Mouse (Mus musculus) thymus, postnatal 36 days (tissue): ENCODE results near the gene Fgfr1op2.
A peak's percentile ranks its signal among the peaks of the same experiment; 100 is the strongest.

Experiments used
- DNase-seq, 2 experiments: peaks; one replicate each; pipeline ENCODE4 v3.0.0; 2022; ENCODE audit warnings: mixed read lengths in 2 of 2

Fgfr1op2 gene

DNA sequence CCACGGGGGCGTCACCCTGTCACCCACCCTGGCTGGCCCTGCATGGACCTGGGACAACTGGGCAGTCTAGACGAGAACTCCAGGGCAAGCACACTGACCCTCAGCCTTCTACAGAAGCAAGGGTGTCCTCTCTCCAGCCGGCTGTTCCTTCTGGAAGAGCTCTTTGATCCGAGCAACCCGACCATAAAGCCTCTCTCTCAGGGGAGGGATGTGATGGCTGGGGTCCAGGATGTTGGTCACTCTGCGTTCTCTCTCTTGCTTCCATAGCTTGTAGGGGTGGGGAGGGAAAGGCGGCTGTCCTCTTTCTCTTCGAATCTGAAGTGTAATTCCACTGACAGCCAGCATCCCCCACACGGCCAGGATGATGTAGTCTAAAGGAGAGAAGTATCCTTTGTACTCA is 26.6 kb downstream of the Fgfr1op2 start:
- DNase-seq, result no peak

DNA sequence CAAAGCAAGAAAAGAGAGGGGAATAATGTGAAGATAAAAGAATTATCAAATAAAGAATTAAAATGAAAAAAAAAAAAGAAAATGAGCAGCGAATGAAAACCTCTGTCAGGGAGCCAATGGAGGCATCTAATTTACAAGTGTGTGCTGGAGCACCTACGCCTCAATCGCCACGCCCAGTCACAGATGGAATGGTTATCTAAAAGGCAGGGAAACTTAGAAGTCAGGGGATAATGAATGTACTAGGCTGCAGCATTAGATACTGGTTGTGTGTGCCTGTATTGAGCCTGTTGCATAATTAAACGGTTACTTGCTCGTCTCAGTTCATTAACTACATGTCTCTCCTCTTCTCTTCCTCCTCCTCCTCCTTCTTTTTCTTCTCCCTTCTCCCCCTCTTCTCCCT is 34.4 kb downstream of the Fgfr1op2 start:
- no peak for DNase-seq

DNA sequence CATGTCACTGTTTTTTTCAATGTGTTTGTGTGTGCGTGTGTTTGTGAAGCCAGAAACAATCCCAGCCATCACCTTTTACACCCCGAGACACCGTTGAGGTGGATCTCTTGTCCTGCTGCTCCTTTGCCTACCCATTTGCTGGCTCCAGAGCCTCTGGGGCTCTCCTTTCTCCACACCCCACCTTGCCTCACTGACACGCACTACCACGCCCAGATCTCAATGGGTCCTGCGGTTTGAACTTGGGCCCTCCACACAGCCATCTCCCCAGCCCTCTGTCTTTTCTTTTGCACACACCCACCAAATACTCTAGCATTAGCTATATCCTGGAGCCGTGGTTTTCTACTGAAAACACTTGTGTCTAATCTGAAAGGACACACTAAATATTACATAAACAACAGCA is 34.9 kb downstream of the Fgfr1op2 start:
- DNase-seq, result no peak

DNA sequence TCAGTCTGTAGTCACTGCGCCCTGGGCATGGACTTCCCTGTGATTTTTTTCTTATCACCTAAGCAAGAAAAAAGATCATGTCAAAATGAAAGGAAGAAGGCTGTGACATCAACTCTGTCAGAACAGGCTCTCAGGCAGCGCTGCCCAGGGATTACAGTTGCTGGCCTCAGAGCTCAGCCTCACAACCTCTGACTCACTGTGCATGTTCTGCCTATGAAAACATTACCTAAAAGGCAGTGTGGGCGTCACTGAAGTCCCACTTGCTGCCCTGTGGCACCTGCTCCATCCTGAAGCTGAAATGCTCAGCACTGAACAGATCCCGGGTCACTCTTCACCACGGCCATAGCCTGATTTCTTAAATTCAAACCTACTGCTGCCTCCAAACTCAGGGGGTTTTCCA is 35.7 kb downstream of the Fgfr1op2 start:
- no peak for DNase-seq

DNA sequence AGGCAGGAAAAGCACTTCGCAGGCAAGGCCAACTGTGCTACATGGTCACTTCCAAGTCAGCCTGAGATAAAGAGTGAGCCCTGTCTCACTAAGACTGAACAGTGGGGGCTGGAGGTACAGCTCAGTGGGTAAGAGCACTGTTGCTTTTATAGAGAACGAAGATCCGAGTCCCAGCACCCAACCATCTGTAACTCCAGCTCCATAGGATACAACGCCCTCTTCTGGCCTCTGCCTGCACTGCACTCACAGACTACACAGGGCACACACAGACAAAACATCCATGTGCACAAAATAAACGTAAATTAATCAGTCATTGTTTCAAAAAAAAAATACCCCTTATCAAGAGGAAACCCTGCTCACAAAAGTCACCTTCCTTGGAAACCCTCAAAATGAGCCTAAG is 36.9 kb downstream of the Fgfr1op2 start:
- DNase-seq, result no peak

DNA sequence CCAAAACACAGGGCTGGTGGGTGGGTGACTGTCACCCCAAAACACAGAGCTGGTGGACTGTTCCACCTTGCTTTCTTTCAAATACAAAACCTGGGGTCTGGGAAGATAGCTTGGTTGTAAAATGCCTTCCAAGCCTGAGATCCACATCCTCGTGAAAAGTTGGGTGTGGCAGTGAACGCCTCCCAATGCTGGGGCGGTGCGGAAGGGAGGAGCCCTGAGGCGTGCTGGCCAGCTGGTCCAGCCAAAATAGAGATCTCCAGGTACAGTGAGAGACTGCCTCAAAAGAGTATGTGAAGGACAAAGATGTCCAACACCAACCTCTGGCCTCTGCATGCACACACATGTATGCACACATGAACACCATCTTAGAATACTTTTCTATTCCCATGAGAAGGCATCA is 37.5 kb downstream of the Fgfr1op2 start:
- DNase-seq, result no peak

DNA sequence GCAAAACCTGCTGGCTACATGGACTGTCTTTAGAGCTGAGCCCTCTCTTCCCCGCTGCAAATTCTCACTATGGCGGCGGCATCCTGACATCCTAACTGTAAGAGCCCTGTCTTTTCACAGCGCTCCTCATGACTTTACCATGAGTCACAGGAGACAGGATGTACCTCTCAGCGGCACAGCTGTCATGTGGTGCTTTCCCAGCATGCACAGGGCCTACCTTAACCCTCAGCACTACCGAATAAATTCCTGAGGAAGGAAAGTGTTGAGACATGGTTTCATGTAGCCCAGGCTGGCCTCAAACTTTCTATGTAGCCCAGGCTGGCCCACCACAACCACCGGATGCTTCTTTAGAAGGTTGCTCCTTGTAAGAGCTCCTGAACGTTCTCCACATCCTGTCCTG is 38.9 kb downstream of the Fgfr1op2 start:
- no peak for DNase-seq

DNA sequence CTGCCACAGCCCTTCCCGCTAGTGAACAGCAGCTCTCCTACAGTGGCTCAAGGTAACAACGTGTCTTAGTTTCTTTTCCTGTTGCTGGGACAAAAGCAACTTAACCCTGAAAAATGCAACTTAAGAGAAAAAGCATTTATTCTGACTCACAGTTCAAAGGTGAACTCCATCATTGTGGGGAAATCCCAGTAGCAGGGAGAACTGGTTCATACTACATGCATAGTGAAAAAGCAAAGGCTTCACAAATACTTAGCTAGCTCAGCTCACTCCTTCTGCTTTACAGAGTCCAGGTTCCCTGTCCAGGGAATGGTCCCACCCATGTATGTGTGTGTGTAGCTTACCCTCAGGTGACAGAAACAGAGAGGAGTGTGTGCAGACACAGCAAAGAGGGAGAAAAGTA is 39.7 kb downstream of the Fgfr1op2 start:
- no peak for DNase-seq

DNA sequence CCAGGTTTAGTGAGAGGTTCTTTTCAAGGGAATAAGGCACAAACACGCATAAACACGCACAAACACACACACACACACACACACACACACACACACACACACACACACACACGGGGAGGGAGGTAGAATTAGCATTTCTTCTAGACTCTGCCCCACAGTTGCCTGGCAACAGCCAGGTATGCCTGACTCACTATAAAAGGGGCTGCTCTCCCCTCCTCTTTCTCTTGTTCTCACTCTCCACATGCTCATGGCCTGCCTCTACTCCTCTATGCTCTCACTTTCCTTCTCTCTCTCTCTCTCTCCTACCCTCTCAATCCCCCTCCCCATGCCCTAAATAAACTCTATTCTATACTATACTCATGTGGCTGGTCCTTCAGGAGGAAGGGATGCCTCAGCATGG is 51.1 kb downstream of the Fgfr1op2 start:
- DNase-seq, result no peak

DNA sequence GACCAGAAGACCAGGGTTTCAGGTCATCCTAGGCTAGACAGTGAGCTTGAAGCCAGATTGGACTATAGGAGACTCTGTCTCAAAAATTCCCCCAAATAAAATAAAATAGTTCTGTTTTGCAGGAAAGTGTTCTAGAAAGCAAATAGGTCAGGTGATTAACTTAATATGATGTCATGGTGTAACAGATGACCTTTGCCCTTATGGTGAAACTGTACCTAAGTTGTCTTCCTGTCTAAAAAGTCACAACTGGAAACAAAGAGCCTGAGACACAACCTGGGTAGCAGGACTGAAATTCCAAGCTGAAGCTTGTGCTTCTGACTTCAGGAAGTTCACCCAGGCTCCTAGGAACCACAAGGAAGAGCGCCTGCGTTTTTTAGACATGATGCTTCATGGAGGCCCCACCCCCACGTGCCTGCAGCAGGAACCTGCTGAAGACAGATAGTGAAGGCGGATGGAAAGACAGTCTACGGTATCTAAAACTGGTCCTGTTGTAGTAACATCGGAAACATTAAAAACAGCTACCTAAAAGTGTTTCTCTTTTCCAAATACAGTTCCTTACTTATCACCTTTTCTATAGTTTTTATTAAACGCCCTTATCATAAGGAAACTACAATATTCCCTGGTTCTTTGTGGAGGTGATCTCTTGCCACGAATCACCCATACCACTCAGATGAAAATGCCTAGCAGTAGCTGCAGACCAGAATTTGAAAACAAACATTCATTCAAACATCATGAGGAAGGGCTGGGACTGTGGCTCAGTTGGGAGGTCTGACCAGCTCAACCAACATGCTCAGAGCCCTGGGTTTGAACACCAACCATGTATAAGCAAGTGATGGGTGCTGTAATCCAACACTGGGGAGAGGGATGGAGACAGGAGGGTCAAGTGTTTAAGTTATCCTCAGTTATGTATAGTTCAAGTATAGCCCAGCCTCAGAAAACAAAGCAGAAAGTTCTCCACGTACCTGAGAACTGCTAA is 53.1 kb downstream of the Fgfr1op2 start:
- DNase-seq, result no peak

DNA sequence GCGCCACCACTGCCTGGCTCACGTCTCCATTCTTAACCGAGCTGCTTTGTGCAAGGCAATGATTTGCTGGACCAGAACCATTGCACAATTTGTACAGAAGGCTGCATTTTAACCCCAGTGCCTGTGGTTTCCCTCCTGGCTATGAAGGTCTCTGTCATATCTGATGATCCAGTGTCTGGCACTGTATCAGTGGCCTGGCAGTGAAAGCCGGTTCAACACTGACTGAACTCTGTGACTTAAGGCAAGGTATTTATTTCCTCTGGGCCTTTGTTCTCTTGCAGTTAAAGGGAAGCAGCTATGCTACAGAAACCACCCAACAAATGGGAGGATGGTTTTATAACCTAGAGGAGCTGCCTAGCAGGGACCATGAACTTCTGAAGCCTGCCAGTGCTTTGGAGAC is 54.0 kb downstream of the Fgfr1op2 start:
- no peak for DNase-seq

DNA sequence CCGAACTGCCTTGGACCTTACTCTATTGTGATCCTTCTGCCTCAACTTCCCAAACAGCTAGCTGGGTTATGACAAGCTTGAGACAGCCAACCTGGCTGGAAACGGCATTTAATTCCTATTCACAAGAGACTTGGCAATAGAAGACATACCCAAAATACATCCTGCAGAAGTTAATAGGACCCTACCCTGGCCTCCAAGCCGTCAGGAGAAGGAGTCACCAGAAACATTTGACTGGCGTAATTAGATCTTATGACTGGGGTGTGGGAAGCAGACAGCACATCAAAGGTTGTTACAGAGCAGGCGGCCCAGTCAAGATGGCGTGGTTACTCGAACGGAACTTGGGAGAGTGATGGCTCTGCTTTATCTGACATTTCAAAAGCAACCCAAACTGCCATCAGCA is 54.8 kb downstream of the Fgfr1op2 start:
- no peak for DNase-seq

DNA sequence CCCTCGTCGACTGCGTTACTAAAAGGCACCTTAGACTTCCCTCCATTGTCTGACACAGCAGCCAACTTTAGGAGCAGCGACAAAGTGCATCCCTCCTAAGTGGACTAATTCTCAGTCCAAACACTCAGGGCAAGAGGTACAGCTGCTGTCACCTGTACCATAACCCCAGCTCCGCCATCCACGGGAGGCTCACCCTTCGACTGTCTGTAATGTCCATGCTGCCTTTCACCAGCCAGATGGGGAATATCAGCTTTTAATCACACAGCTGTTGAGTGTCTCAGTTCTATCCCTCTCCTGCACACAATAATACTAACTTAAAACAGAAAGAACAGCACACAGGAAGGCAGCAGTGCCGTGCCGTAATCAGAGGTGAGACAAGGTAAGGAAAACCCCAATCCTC is 55.4 kb downstream of the Fgfr1op2 start:
- no peak for DNase-seq

DNA sequence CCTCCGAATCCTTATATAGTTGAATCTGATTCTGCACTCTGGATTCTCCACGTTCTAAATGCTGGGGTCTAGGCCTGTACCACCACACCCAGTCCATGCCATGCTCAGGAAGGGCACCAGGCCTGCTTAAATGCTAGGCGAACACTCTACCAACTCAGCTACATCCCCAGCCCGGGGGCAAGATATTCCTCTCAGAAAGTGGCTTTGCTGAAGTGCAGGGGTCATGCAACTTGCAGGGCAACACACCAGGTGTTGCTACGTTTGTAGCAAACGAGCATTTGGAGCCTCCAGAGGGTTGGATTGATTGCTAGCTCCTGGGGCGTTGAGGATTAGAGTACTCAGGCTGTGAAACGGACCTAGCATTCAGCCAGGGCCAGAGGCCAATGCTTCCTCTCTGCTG is 56.1 kb downstream of the Fgfr1op2 start:
- no peak for DNase-seq

DNA sequence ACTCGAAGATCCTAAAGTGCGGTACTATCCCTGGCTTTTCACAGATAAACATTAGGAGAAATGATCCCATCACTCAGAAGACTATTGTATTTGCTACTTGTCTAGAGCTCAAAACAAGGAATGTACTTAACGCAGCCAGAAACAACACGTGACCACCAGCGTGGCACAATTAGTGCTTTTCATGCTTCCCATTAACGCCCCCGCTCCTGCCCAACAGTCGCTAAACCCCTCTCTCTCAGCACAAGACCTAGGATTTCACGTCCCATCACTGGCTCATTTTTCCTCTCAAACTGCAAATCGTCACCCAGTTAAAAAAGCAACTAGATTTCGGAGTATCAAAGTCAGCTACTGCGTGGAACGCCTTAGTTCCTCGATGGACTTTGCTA is 56.6 kb downstream of the Fgfr1op2 start:
- no peak for DNase-seq

DNA sequence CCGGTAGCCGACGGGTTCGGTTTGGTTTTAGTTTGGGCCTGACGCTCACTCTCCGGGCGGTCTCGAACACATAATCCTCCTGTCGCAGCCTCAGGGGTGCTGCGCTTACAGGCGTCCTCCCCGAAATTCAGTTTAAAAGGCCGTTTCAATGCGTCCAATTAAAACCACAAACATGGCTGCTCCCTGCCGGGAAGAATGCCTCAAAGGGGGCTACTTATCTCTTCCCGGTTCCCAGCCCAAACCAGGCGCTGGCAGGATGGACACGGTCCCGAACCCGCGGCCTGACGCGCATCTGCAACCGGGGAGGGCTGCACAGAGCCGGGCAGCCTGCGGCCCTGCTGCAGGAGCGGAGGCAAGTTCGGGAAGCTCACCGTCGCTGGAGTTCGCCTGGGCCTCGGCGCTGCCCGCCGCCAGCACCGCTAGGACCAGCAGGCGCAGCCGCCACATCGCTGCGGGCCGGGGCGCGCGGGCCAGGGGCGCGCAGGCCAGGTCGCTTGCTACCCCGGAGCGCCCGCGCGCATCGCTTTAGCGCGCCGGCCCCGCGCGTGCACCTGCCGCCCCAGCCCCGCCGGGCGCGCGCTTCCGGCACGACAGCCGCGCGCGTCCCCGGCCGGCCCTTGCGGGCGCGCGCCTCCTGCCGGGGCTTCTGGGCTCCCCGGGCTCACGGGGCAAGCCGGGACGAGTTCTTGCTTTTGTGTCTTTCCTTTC is 57.2 kb downstream of the Fgfr1op2 start:
- peak; percentile 77 to 86 for DNase-seq

DNA sequence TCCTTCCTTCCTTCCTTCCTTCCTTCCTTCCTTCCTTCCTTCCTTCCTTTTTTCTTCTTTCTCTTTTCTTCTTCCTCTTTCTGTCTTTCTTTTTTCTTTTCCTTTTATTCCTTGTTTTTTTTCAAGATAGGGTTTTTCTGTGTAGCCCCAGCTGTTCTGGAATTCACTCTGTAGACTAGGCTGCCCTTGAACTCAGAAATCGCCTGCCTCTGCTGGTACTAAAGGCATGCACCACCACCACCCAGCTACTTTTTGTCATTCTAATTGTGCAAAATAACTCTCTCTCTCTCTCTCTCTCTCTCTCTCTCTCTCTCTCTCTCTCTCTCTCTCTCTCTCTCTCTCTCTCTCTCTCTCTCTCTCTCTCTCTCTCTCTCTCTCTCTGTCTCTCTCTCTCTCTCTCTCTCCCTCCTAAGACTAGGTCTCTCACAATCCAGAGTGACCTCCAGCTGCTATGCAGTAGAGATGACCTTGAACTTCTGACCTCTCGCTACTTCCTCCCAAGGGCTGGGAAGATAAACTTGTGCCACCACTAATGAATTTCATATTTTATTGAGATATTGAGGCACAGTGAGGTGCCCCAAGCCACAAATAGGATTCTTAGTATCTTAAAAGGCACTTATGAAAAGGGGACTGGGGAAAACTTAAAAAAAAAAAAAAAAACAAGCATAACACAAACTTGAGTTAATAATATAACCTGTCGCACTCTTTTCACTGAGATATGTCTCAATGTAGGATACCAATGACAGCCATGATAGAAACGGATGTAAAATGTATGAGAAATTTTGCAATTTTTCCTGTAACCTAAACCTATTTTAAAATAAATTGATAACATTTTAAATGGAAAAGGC is 58.0 kb downstream of the Fgfr1op2 start:
- no peak for DNase-seq

DNA sequence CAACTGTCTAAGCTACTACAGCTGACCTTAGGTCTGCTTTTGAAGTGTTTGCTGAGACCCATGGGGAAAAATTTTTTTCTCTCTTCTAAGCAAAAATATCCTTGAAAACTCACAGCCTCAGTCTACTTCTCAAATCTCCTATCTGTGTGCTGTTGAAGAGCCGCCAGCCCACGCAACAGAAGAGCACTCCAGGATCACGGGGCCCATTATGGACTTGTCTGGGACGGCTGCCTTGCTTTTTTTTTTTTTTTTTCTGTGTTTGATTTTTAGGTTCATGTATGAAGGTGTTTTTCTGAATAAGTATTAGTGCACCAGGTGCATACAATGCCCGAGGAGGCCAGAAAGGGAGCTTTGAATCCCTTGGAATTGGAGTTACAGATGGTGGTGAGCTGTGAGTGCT is 59.5 kb downstream of the Fgfr1op2 start:
- DNase-seq, result no peak

DNA sequence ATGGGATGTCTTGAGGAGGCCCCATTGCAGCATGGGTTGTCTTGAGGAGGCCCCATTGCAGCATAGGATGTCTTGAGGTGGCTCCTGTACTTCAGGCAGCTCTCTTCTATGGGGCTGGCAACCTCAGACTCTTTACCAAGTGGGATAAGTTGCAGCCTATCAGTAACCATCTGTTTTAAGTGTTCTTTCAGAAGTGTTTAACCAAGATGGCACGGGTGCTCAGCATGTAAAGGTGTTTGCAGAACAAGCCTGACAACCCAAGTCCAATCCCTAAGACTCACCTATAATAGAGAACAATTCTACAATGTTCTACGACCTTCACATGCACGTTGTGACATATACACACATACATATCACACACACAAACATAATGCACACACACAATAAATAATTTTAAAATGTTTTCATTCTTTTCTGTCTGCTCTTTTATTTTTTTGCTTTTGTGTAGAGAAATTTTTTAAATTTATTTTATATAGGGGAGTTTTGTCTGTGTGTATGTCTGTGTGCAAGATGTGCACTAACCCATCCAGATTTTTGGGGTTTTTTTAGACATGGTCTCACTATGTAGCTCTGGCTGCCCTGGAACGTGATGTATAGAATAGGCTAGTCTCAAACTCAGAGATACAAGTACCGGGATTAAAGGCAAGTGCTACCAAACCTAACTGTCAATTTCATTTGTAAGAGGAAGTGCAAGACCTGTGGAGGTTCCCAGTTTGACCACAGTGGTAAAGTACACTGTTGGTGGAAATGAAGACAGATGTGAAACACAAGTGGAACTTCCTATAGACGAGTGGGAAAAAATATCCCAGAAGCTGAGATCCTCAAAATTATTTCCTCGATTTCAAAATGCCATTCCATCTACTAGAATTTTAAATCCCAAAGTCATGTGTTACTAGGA is 63.3 kb downstream of the Fgfr1op2 start:
- no peak for DNase-seq

DNA sequence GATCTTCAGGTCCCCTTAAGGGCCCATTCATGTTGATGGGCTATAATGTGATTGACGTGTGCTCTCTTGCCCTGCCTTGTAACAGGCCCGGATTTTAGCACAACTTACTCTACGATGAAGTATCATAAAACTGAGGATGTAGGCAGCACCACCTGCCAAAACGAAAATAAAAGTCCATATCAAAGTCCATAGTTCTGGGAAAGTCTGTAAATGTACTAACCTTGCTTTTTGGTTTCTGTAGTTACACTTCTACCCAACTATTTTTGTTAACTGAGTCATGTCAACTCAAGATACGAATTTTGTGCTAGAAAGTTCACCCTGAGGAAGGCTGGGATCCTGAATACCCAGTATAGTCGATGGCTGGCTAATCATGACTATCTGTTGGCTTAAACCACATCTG is 64.0 kb downstream of the Fgfr1op2 start:
- no peak for DNase-seq

DNA sequence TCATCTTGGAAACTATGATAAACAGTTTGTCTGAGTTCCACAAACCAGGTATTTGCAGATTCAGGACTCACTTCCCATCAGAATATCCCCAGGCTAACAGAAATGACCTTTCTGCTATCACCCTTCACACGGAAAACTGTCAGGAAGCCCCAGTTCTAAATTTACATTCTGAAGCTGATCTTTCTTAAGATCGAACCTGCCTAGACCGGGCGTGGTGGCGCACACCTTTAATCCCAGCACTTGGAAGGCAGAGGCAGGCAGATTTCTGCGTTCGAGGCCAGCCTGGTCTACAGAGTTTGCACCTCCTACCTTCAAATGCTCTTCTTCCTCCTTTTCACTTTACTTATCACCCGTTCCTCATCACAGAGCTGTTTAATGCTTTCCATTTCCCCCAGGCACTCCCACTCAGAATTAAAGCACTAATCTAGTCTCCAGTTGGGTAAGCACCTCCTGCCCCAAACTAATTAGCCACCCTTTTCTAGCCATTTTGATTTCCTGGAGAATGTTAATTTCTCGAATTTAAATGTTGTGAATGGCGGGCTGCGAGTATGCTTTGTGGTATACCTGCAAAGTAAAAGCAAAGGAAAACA is 64.7 kb downstream of the Fgfr1op2 start:
- peak; percentile 15 to 24 for DNase-seq
